Mouse (Mus musculus) heart, adult 2 months (tissue): ENCODE measurements around the gene Trak1. TPM values are rescaled to one million over a fixed set of nuclear protein-coding genes. Genes with fewer than 3 reads are reported as not detected.

ENCODE experiments used
- DNase-seq, 2 experiments: peaks; one replicate each; pipeline ENCODE4 v3.0.0; 2021
- H3K27ac ChIP-seq: fragments of 200-600 bp; 2 replicates; pipeline ENCODE4 v1.8.1; 2022
- H3K27me3 ChIP-seq: fragments of 200-500 bp; 2 replicates; pipeline ENCODE4 v1.6.1; 2012; ENCODE audit warnings: mild to moderate bottlenecking, low read length, inconsistent platforms, mixed read lengths; ENCODE audit not compliant: control insufficient read depth, insufficient read depth
- H3K36me3 ChIP-seq: fragments of 200-500 bp; 2 replicates; pipeline ENCODE4 v1.6.1; 2012; ENCODE audit warnings: low read length, inconsistent platforms; ENCODE audit not compliant: control insufficient read depth, insufficient read depth
- H3K4me1 ChIP-seq: fragments of 200-500 bp; 2 replicates; pipeline ENCODE4 v1.6.1; 2011; ENCODE audit warnings: low read length; ENCODE audit not compliant: control insufficient read depth, insufficient read depth
- H3K4me3 ChIP-seq: fragments of 200-600 bp; 2 replicates; pipeline ENCODE4 v1.8.1; 2022
- H3K79me2 ChIP-seq: fragments of 200-500 bp; replicated peaks from 2 replicates; pipeline ENCODE4 v1.6.1; 2012; ENCODE audit warnings: mild to moderate bottlenecking, inconsistent platforms, low read length, moderate library complexity, mixed read lengths; ENCODE audit not compliant: control insufficient read depth, insufficient read depth
- H3K9ac ChIP-seq: fragments of 200-500 bp; 2 replicates; pipeline ENCODE4 v1.6.1; 2012; ENCODE audit warnings: low read depth, mild to moderate bottlenecking, control low read depth, inconsistent platforms, low read length, mixed read lengths
- CTCF ChIP-seq: fragments of 200-600 bp; IDR thresholded peaks from 2 replicates; pipeline ENCODE4 v1.8.1; 2022; ENCODE audit warnings: antibody characterized with exemption, mild to moderate bottlenecking, moderate library complexity
- EP300 ChIP-seq: fragments of 200-500 bp; IDR thresholded peaks from 2 replicates; pipeline ENCODE4 v1.6.1; 2011; ENCODE audit warnings: low read depth, low read length, control low read depth; ENCODE audit not compliant: insufficient read depth
- POLR2A ChIP-seq: fragments of 200-500 bp; IDR thresholded peaks from 2 replicates; pipeline ENCODE4 v1.6.1; 2011; ENCODE audit warnings: mild to moderate bottlenecking, low read depth, low read length, control low read depth; ENCODE audit not compliant: insufficient read depth
- WGBS: fragments of 180-500 bp; shearing (Covaris S2); methylation state at CpG from one replicate; pipeline ENCODE4 v1.1.7; 2018; 5-methylcytosine and 5-hydroxymethylcytosine counted together
- intact Hi-C: fragments of 180-260 bp; cut with DNase I; formaldehyde crosslinking; loops from one replicate; pipeline ENCODE4 v1.15.1; 2025
- polyA plus RNA-seq: library from polyadenylated mRNA; depleted of rRNA; stranded (reverse); fragments of >200 nt; gene quantifications from 2 replicates; pipeline ENCODE4 v1.2.3, GENCODE M21; 2012; rRNA removed
- total RNA-seq, 2 experiments: library from RNA; stranded (reverse); gene quantifications; 2 replicates each; pipeline ENCODE4 v1.2.3; 2021

Gene Trak1
- total and polyA plus RNA-seq, 3 experiments = 170 to 302 (median 276) TPM

- H3K4me1 ChIP-seq = peaks cover 1% of the 10 kb centered on the region; the same call in 1 of the 2 replicates
- 77% methylated on average over 4 of the region's 4 CpGs for WGBS
- H3K36me3 ChIP-seq = no peaks in the 10 kb centered on the region
- DNase-seq = no peak
- no peaks in the 10 kb centered on the region for H3K27me3 ChIP-seq
- no peak overlapping the region for H3K27ac ChIP-seq
- no peak overlapping the region for H3K4me3 ChIP-seq
- H3K79me2 ChIP-seq = no peaks in the 10 kb centered on the region
- intact Hi-C loops = no loop called here
- H3K9ac ChIP-seq = no peak overlapping the region
- TF ChIP-seq EP300 = no peak
Observed at GRCm38 (mm10) chr9:121511911-121512310, 214.6 kb downstream of the Trak1 start.

GRCm38 (mm10) chr9:121514462-121514861 is 217.2 kb downstream of the Trak1 start:
- Histone ChIP-seq H3K36me3 (no peaks in the 10 kb centered on the region), H3K27me3 (no peaks in the 10 kb centered on the region), H3K79me2 (no peaks in the 10 kb centered on the region), H3K4me3 (no peak overlapping the region), H3K27ac (no peak overlapping the region), H3K4me1 (peaks cover 1% of the 10 kb centered on the region), H3K9ac (no peak overlapping the region)
- intact Hi-C loops = no loop called here
- TF ChIP-seq POLR2A (no peak), EP300 (no peak), CTCF (no peak)
- DNase-seq = no peak
- 74% methylated on average over 5 of the region's 5 CpGs for WGBS

GRCm38 (mm10) chr9:121520047-121520446 is 222.7 kb downstream of the Trak1 start:
- Histone ChIP-seq H3K27ac (no peak overlapping the region), H3K79me2 (no peaks in the 10 kb centered on the region), H3K36me3 (no peaks in the 10 kb centered on the region), H3K4me1 (no peaks in the 10 kb centered on the region; the same call in 1 of the 2 replicates), H3K27me3 (no peaks in the 10 kb centered on the region), H3K4me3 (no peak overlapping the region), H3K9ac (no peak overlapping the region)
- DNase-seq = no peak
- 52% methylated on average over 5 of the region's 5 CpGs for WGBS
- TF ChIP-seq POLR2A (no peak), CTCF (no peak), EP300 (no peak)
- intact Hi-C loops = no loop called here

Other genes starting within 250 kb of the Trak1 start
- under 1 TPM; 0.18 to 0.30 TPM for gene Ulk4, start 20.3 kb upstream of the Trak1 start, total RNA-seq
- 0.47 and 2.3 TPM in 2 replicates for gene Ulk4, start 20.3 kb upstream of the Trak1 start, polyA plus RNA-seq
- gene Cck, start 198.2 kb downstream of the Trak1 start, total RNA-seq = not detected
- 0.35 and 0.47 TPM in 2 replicates for gene Cck, start 198.2 kb downstream of the Trak1 start, polyA plus RNA-seq